Comparison of ENCODE assay signal across 22 mouse cellular contexts in genomic region chr3:147852830-147853229, GRCm38 (mm10).
DNase-seq lines count a peak whose midpoint lies in the region; ATAC-seq and TF ChIP-seq lines count a peak whose summit lies in the region.
"Had no signal": no experiment of that assay in that cellular context is flagged by ENCODE, and none has a peak within 500 bp of the region (broad histone marks: within the 10 kb centered on the region; RNA-seq: fewer than 3 reads in every experiment).

No protein-coding gene starts in this region.

- H3ac ChIP-seq in myocyte (ENCODE audit: control insufficient read depth, insufficient read length): no peak overlapping the region

- no peaks in the 10 kb centered on the region for H3K27me3 ChIP-seq in kidney, postnatal 0 days (ENCODE audit: insufficient read depth, low read length)
- H3K27me3 ChIP-seq in embryonic facial prominence, embryonic 12.5 days: no peaks in the 10 kb centered on the region
- no peaks in the 10 kb centered on the region for H3K27me3 ChIP-seq in myocyte (ENCODE audit: control insufficient read depth, insufficient read depth, insufficient read length)
- H3K27me3 ChIP-seq: embryonic facial prominence, embryonic 15.5 days; limb, embryonic 12.5 days; neural tube, embryonic 13.5 days had no signal

- no peak overlapping the region for H3K9ac ChIP-seq in kidney, postnatal 0 days (ENCODE audit: low read depth, low read length)
- H3K9ac ChIP-seq in embryonic facial prominence, embryonic 12.5 days: no peak overlapping the region
- H3K9ac ChIP-seq: embryonic facial prominence, embryonic 15.5 days; limb, embryonic 12.5 days; neural tube, embryonic 13.5 days had no signal

- no peak overlapping the region for H3K4me2 ChIP-seq in kidney, postnatal 0 days (ENCODE audit: low read length)
- H3K4me2 ChIP-seq in embryonic facial prominence, embryonic 12.5 days (replicated peaks): no peak overlapping the region
- H3K4me2 ChIP-seq in myocyte (ENCODE audit: low read depth): peak overlapping the region; percentile 3
- H3K4me2 ChIP-seq: embryonic facial prominence, embryonic 15.5 days; limb, embryonic 12.5 days; liver, embryonic 11.5 days; midbrain, embryonic 11.5 days; neural tube, embryonic 13.5 days had no signal

- TF ChIP-seq CTCF in kidney, postnatal 0 days (IDR thresholded peaks at IDR 0.05; ENCODE audit: low read depth): no peak

- H3K4me1 ChIP-seq in kidney, postnatal 0 days (replicated peaks; ENCODE audit: insufficient read depth, low read length): no peaks in the 10 kb centered on the region
- peaks cover 4% of the 10 kb centered on the region for H3K4me1 ChIP-seq in embryonic facial prominence, embryonic 12.5 days
- H3K4me1 ChIP-seq: embryonic facial prominence, embryonic 15.5 days; hindbrain, embryonic 10.5 days; neural tube, embryonic 13.5 days had no signal

- peak; percentile 34 for DNase-seq in embryo, embryonic 10.5 days (ENCODE audit: low spot score)
- DNase-seq in embryo, embryonic 10 days (ENCODE audit: low spot score): no peak
- DNase-seq in kidney, postnatal 0 days (ENCODE audit: low spot score): peak; percentile 16
- no peak for DNase-seq in kidney, adult 8-10 months
- no peak for DNase-seq in cerebellum, postnatal 36 days
- no peak for DNase-seq in cerebellum, postnatal 4 days (ENCODE audit: low spot score in 2 of 2)
- DNase-seq: cerebellum, adult 2 months; kidney, adult 18-20 months; lung, postnatal 36 days; thymus, postnatal 14 days had no signal

- H3K9me3 ChIP-seq in kidney, postnatal 0 days (replicated peaks; ENCODE audit: low read length): no peaks in the 10 kb centered on the region
- no peaks in the 10 kb centered on the region for H3K9me3 ChIP-seq in embryonic facial prominence, embryonic 12.5 days
- H3K9me3 ChIP-seq: embryonic facial prominence, embryonic 15.5 days; hindbrain, embryonic 10.5 days; limb, embryonic 12.5 days; neural tube, embryonic 13.5 days had no signal

- no peak overlapping the region for H3K4me3 ChIP-seq in kidney, postnatal 0 days (replicated peaks; ENCODE audit: low read depth, low read length)
- no peak overlapping the region for H3K4me3 ChIP-seq in embryonic facial prominence, embryonic 12.5 days
- H3K4me3 ChIP-seq in myocyte: no peak overlapping the region
- H3K4me3 ChIP-seq: embryonic facial prominence, embryonic 15.5 days; hindbrain, embryonic 10.5 days; limb, embryonic 12.5 days; neural tube, embryonic 13.5 days had no signal

- no peak for TF ChIP-seq POLR2A in myocyte (IDR thresholded peaks at IDR 0.05; ENCODE audit: insufficient read length, low read depth)

- WGBS in kidney, postnatal 0 days: 88% methylated on average over 2 of the region's 2 CpGs
- 43% methylated on average over 2 of the region's 2 CpGs for WGBS in embryonic facial prominence, embryonic 12.5 days

- ATAC-seq in kidney, postnatal 0 days (replicated peaks; ENCODE audit: low FRiP score, low read depth): no peak
- no peak for ATAC-seq in embryonic facial prominence, embryonic 12.5 days (ENCODE audit: insufficient number of reproducible peaks, insufficient read depth, low FRiP score, low TSS enrichment)
- ATAC-seq: activated CD4-positive, CD25-positive, alpha-beta regulatory T cell, adult 4 months; forebrain, embryonic 14.5 days; hindbrain, embryonic 16.5 days; midbrain, embryonic 16.5 days had no signal

- H3K79me2 ChIP-seq in myocyte (ENCODE audit: control insufficient read depth, insufficient read depth): no peaks in the 10 kb centered on the region

- no peaks in the 10 kb centered on the region for H3K36me3 ChIP-seq in kidney, postnatal 0 days (ENCODE audit: insufficient read depth, low read length)
- H3K36me3 ChIP-seq in embryonic facial prominence, embryonic 12.5 days: no peaks in the 10 kb centered on the region
- H3K36me3 ChIP-seq in myocyte (ENCODE audit: control insufficient read depth, insufficient read depth): no peaks in the 10 kb centered on the region
- H3K36me3 ChIP-seq: embryonic facial prominence, embryonic 15.5 days; hindbrain, embryonic 10.5 days; limb, embryonic 12.5 days; neural tube, embryonic 13.5 days had no signal

- H3K27ac ChIP-seq in kidney, postnatal 0 days: no peak overlapping the region
- H3K27ac ChIP-seq in embryonic facial prominence, embryonic 12.5 days: peak overlapping the region; percentile 51; the same call in 1 of the 2 replicates
- H3K27ac ChIP-seq: embryonic facial prominence, embryonic 15.5 days; hindbrain, embryonic 10.5 days; limb, embryonic 12.5 days; neural tube, embryonic 13.5 days had no signal

TF ChIP-seq in myocyte, 11 proteins besides CTCF, POLR2A, EP300 and RAD21:
- TF ChIP-seq USF1 (IDR thresholded peaks at IDR 0.05; ENCODE audit: low read depth) (no peak), TCF12 (IDR thresholded peaks at IDR 0.05; ENCODE audit: insufficient read depth, poor library complexity, severe bottlenecking) (no peak), TCF3 (IDR thresholded peaks at IDR 0.05; ENCODE audit: insufficient read length, low read depth) (no peak), MYOG (IDR thresholded peaks at IDR 0.05; ENCODE audit: control insufficient read depth in 1 of 3, insufficient read depth in 1 of 3, insufficient read length in 2 of 3, low read depth in 2 of 3) (no peak), MAX (IDR thresholded peaks at IDR 0.05; ENCODE audit: low read depth) (no peak), MYOD1 (IDR thresholded peaks at IDR 0.05; ENCODE audit: control insufficient read depth in 1 of 3, insufficient read length in 2 of 3, low read depth in 2 of 3) (no peak), REST (IDR thresholded peaks at IDR 0.05; ENCODE audit: insufficient read depth, insufficient read length) (no peak), CEBPB (IDR thresholded peaks at IDR 0.05; ENCODE audit: insufficient read depth, poor library complexity, severe bottlenecking) (no peak), POLR2AphosphoS2 (IDR thresholded peaks at IDR 0.05; ENCODE audit: insufficient read length, low read depth) (no peak), SRF (IDR thresholded peaks at IDR 0.05; ENCODE audit: control insufficient read depth, insufficient read length, low read depth) (no peak), E2F4 (IDR thresholded peaks at IDR 0.05; ENCODE audit: insufficient read depth) (no peak)

Comparison
In these comparisons a context has a peak if more than half of its experiments do, and no peak if none do; other contexts are left out.
1. DNase-seq: peak in embryo, embryonic 10.5 days (single experiment) and kidney, postnatal 0 days (single experiment); none in embryo, embryonic 10 days (single experiment), kidney, adult 8-10 months (0 of 2), cerebellum, postnatal 36 days (0 of 2) and cerebellum, postnatal 4 days (0 of 2).